Mouse (Mus musculus) heart, embryonic 15.5 days (tissue): Measurements from ENCODE around the gene Rad9a. TPM values are rescaled to one million over a fixed set of nuclear protein-coding genes. Genes with fewer than 3 reads are reported as not detected.

ENCODE experiments used
- ATAC-seq: fragments of 200-750 bp; cut with Nextera tagmentation; replicated peaks from 2 replicates; pipeline ENCODE4 v1.8.0; 2017; ENCODE audit warnings: low read depth, moderate TSS enrichment; ENCODE audit not compliant: insufficient number of reproducible peaks, insufficient read depth, low FRiP score
- H3K27ac ChIP-seq: fragments of 300-500 bp; sonication (generic); 2 replicates; pipeline ENCODE4 v1.5.1; 2015; ENCODE audit warnings: mild to moderate bottlenecking, inconsistent platforms
- H3K27me3 ChIP-seq: fragments of 300-500 bp; sonication (generic); 2 replicates; pipeline ENCODE4 v1.6.1; 2015; ENCODE audit warnings: inconsistent platforms
- H3K36me3 ChIP-seq: fragments of 300-500 bp; sonication (generic); 2 replicates; pipeline ENCODE4 v1.6.1; 2015; ENCODE audit warnings: mild to moderate bottlenecking, inconsistent platforms
- H3K4me1 ChIP-seq: fragments of 300-500 bp; sonication (generic); replicated peaks from 2 replicates; pipeline ENCODE4 v1.6.1; 2015; ENCODE audit warnings: inconsistent platforms
- H3K4me2 ChIP-seq: fragments of 300-500 bp; sonication (generic); 2 replicates; pipeline ENCODE4 v1.6.1; 2015; ENCODE audit warnings: inconsistent platforms, mild to moderate bottlenecking, moderate library complexity
- H3K4me3 ChIP-seq: fragments of 300-500 bp; sonication (generic); 2 replicates; pipeline ENCODE4 v1.5.1; 2015; ENCODE audit warnings: mild to moderate bottlenecking, inconsistent platforms
- H3K9ac ChIP-seq: fragments of 300-500 bp; sonication (generic); 2 replicates; pipeline ENCODE4 v1.6.1; 2015; ENCODE audit warnings: mild to moderate bottlenecking, inconsistent platforms
- H3K9me3 ChIP-seq: fragments of 300-500 bp; sonication (generic); replicated peaks from 2 replicates; pipeline ENCODE4 v1.6.1; 2016; ENCODE audit warnings: inconsistent platforms
- WGBS: fragments of 180-500 bp; shearing (Covaris S2); methylation state at CpG from one replicate; pipeline ENCODE4 v1.1.7; 2015; ENCODE audit warnings: mixed read lengths; 5-methylcytosine and 5-hydroxymethylcytosine counted together
- polyA plus RNA-seq: library from polyadenylated mRNA; unstranded; fragments of >200 nt; fragmentation: Nextera tagmentation; extraction: Ambion mirVana; gene quantifications from 2 replicates; pipeline ENCODE4 v1.2.1, GENCODE M21; 2015

The Rad9a gene
- polyA plus RNA-seq, 1 experiment from 2014 or later: 17.3 TPM

DNA sequence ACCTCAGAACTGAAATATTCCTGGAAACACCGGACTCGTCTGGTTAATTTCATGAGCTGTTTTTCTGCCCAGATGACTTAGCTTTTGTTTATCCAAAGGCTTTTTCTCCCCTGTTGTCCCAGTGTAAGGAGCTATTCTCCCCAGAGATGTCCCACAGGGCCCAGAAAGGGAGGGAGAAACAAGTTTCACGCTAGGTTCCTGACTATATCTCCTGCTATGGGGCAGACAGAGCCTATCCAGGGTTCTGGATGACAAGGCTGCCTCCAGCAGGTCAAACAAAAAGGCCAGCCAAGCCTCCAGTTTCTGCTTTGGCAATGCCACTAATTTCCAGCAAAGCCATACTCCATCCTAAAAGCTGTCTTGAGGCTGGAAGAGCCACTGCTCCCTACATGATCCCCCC lies 16.4 kb upstream of the Rad9a start:
- H3K4me2 ChIP-seq: no peak overlapping the region
- no peaks in the 10 kb centered on the region for H3K9me3 ChIP-seq
- H3K4me1 ChIP-seq: peaks cover 71% of the 10 kb centered on the region
- ATAC-seq: no peak
- H3K9ac ChIP-seq: no peak overlapping the region
- no peaks in the 10 kb centered on the region for H3K36me3 ChIP-seq
- no peak overlapping the region for H3K27ac ChIP-seq
- H3K27me3 ChIP-seq: peaks cover 64% of the 10 kb centered on the region
- 48% methylated on average over 3 of the region's 3 CpGs for WGBS
- H3K4me3 ChIP-seq: no peak overlapping the region

DNA sequence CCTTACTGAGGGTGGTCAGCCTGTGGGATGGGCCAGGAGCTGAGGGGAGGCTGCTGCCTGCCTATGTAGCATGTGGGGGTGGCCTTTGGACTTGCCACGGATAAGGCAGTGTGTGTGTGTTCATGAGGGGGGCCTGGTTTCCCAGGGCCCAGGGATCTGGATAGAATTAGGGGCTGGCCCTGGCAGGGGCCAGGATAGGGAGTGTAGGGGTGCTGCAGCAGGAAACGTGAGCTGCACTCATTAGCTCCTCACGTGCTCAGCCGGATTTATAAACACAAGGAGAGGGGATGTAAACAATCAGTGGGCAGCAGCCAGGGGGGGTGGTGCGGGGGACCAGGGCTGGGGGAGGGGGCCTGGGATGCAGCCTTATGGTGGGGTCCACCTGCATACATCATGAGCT lies 15.7 kb upstream of the Rad9a start:
- Histone ChIP-seq H3K36me3 (no peaks in the 10 kb centered on the region), H3K9ac (no peak overlapping the region), H3K27me3 (peaks cover 63% of the 10 kb centered on the region), H3K4me3 (no peak overlapping the region), H3K27ac (no peak overlapping the region), H3K4me1 (peaks cover 70% of the 10 kb centered on the region), H3K4me2 (no peak overlapping the region; the same call in 1 of the 2 replicates), H3K9me3 (no peaks in the 10 kb centered on the region)
- no peak for ATAC-seq
- 23% methylated on average over 5 of the region's 5 CpGs for WGBS

DNA sequence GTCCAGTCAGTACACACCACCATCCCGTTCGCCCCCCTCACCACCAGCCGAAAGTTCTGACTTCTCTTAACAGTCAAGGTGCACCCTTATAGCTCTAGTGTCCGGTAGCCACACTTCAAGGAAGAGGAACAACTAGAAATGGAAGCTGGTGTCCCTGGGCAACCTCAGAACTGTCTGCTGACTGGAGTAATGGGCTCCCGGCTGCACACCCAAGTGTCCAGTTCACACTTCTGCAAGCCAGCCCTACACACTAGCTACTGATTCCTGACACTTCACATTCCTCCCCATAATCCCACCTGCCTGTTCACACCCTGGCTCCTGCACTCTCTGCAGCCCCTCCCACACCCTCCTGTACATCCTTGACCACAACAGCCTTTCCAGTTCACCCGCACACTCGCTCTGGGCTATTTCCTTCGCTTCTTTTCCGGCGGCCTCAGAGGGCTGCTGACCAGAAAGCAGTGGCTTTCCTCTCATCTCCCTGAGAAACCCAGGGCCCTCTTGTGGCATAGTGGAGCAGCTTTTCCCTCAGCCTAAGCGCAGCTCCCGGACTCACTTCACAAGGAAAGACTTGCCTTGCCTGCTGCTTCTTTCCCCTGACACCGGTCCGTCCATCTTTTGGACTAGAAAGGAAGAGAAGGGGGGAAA lies 14.7 kb upstream of the Rad9a start:
- 18% methylated on average over 14 of the region's 14 CpGs for WGBS
- ATAC-seq: no peak
- peak overlapping the region; percentile 16 for H3K9ac ChIP-seq
- H3K4me1 ChIP-seq: peaks cover 60% of the 10 kb centered on the region
- H3K4me3 ChIP-seq: peak overlapping the region; percentile 69
- peak overlapping the region; percentile 98 for H3K4me2 ChIP-seq
- H3K27me3 ChIP-seq: peaks cover 63% of the 10 kb centered on the region
- no peaks in the 10 kb centered on the region for H3K9me3 ChIP-seq
- peak overlapping the region; percentile 50; the same call in 1 of the 2 replicates for H3K27ac ChIP-seq
- no peaks in the 10 kb centered on the region for H3K36me3 ChIP-seq

DNA sequence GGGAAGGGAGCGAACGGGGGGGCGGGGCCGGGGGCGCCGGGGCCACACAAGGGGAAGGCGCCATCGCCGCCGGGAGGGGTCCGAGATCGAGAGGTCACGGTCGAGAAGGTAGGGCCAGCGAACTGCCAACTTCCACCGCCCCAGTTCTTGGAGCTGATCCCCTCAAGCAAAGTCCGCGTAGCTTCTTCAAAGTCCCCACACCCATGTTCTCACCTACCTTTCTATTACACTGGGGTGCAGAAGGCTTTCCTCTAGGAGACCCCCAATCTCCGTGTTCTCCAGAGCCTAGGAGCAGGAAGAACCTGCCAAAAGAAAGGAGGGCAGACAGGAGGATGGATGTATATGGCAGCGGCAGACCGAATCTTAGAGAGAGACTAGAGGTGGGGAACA lies 14.0 kb upstream of the Rad9a start:
- Histone ChIP-seq H3K27ac (peak overlapping the region; percentile 74), H3K4me1 (peaks cover 53% of the 10 kb centered on the region), H3K27me3 (peaks cover 67% of the 10 kb centered on the region), H3K4me2 (peak overlapping the region; percentile 98), H3K9me3 (no peaks in the 10 kb centered on the region), H3K36me3 (no peaks in the 10 kb centered on the region), H3K4me3 (peak overlapping the region; percentile 69), H3K9ac (peak overlapping the region; percentile 77)
- ATAC-seq: no peak
- 3% methylated on average over 19 of the region's 21 CpGs for WGBS

DNA sequence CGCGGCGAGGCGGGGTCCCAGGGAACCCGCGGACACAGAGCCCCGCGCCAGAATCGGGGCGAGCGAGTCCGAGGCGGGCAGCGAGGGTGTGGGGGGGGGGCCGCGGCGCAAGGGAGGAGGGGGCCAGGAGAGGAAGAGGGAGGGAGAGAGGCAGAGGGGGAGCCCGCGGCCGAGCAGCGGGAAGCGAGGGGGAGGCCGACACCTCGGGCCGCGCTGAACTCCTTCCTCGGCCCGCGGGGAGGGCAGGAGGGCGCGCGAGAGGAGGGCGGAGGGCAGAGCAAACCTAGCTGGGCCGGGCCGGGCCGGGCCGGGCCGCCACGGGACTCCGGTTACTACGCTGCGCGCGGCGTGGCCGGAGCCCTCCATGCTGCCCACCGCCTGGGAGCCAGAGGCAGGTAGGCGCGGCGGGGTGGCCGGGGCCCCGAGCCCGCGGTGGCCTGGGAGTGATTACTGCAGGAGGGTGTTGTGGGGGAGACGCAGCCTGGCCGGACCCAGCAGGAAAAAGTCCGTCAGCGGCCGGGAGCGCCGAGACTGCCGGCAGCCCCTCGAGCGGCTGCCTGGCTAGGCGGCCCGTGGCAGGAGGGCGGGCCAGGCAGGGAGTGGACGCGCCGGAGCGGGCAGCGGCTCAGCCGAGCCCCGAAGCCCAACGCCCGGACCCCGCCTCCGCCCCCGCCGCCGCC lies 13.4 kb upstream of the Rad9a start:
- Histone ChIP-seq H3K27ac (peak overlapping the region; percentile 74), H3K9me3 (no peaks in the 10 kb centered on the region), H3K27me3 (peaks cover 64% of the 10 kb centered on the region), H3K4me2 (peak overlapping the region; percentile 98), H3K9ac (peak overlapping the region; percentile 77), H3K36me3 (no peaks in the 10 kb centered on the region), H3K4me3 (peak overlapping the region; percentile 69), H3K4me1 (peaks cover 48% of the 10 kb centered on the region)
- ATAC-seq: peak; percentile 47
- WGBS: under 1% methylated on average over 64 of the region's 81 CpGs

DNA sequence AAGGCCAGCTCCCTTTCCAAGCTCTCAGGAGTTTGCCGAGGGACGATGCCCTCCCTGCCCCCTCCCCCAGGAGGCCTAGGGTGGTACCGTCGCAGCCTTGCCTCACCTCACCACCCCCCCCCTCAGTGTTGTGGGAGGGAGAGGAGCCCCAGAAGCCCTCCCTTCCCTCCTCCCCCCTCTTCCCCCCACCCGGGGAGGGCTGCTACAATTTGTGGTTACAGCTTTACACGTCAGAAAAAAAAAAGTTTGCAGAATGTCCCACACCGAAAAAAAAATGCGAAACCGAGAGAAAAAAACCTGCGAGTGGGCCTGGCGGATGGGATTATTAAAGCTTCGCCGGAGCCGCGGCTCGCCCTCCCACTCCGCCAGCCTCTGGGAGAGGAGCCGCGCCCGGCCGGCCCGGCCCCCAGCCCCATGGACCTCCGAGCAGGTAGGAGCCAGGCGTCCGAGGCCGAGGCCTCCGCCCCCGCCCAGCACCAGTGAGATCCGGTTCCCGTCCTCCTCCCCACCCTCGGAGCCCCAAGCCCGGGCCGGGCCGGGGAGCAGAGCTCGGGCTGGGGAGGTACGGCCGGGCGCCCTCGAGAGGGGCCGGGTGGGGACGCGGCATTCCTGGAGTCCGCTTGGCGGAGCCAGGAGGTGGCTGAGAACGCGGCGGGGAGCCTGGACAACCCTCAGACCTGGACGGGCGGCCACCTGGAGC lies 12.8 kb upstream of the Rad9a start, which contains the start of the genes Clcf1 and AC109138.7:
TSS of gene Clcf1 (plus strand) at position 168 of the 700 bp plus-strand sequence.
TSS of gene AC109138.7 (plus strand) at position 287 of the 700 bp plus-strand sequence.
- H3K4me1 ChIP-seq: peaks cover 44% of the 10 kb centered on the region
- peak within 1 kb of the TSS; percentile 98 for H3K4me2 ChIP-seq
- H3K4me3 ChIP-seq: peak within 1 kb of the TSS; percentile 69
- peak within 1 kb of the TSS; percentile 74 for H3K27ac ChIP-seq
- H3K9me3 ChIP-seq: no peaks in the 10 kb centered on the region
- H3K36me3 ChIP-seq: no peaks in the 10 kb centered on the region
- ATAC-seq: peak; percentile 43
- WGBS: under 1% methylated on average over 48 of the region's 49 CpGs
- H3K27me3 ChIP-seq: peaks cover 66% of the 10 kb centered on the region
- H3K9ac ChIP-seq: peak within 1 kb of the TSS; percentile 77

DNA sequence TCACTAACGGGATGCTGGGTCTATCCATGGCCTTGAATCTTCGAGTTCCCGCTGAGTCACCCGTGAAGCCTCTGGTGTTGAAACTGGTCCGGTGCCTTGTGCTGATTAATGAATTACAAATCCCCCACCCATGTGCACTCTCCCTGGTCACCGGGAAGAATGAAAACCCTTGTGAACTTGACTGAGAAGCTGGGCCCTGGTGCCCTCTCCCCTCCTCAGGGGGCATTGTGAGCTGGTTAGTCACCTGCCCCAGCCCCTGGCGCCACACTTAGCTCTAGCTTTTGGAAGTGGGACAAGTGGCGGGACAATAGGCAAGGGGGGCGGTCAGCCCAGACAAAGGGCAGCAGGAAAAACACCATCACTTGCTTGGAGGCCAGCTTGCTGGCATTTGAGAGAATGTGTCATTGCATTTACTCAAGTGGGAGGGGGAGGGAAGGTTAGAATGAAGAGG lies 12.1 kb upstream of the Rad9a start:
- peak overlapping the region; percentile 74; the same call in 1 of the 2 replicates for H3K27ac ChIP-seq
- 0 out of 2 replicates have a peak overlapping the region, but pooled peaks have one; percentile 77 for H3K9ac ChIP-seq
- peaks cover 44% of the 10 kb centered on the region for H3K4me1 ChIP-seq
- ATAC-seq: no peak
- no peaks in the 10 kb centered on the region for H3K9me3 ChIP-seq
- 14% methylated on average over 9 of the region's 9 CpGs for WGBS
- H3K4me2 ChIP-seq: peak overlapping the region; percentile 98
- H3K27me3 ChIP-seq: peaks cover 71% of the 10 kb centered on the region
- peak overlapping the region; percentile 69 for H3K4me3 ChIP-seq
- H3K36me3 ChIP-seq: no peaks in the 10 kb centered on the region

DNA sequence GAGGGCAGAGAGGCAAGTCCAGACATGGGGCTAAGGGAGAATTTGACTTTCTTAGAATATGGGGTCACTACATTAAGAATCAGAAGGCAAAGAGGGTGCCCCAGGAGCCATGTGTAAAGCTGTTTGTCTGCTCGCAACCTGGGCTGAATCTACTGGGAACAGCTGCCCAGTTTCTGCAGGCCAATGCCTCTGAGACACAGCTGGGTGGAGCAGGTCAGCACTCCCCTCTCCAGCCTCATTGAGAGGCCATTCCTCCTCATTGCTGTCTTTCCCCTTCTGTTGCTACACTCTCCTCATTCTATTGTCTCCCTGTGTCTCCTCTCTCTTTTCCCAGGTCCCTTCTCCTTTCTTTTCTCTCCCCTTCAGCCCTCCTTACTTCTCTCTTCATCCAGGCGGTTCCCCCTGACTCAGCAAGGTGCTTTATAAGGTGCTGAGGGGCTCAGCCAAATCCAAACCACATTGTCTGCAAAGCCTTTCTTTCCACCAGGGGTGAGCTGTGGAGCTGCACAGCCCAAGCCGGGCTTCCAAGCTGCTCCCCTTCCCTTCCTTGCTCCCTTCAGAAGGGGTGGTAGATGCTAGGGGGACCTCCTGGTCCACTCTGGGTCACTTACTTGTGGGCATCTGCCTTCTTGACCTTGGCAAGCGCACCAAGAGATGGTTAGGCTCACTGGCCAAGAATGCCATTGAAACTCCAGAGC lies 10.6 kb upstream of the Rad9a start:
- H3K36me3 ChIP-seq: no peaks in the 10 kb centered on the region
- H3K4me1 ChIP-seq: peaks cover 40% of the 10 kb centered on the region
- no peak for ATAC-seq
- H3K27ac ChIP-seq: no peak overlapping the region
- no peak overlapping the region for H3K9ac ChIP-seq
- H3K27me3 ChIP-seq: peaks cover 67% of the 10 kb centered on the region
- H3K4me3 ChIP-seq: no peak overlapping the region
- 32% methylated on average over 4 of the region's 4 CpGs for WGBS
- H3K4me2 ChIP-seq: no peak overlapping the region
- H3K9me3 ChIP-seq: no peaks in the 10 kb centered on the region

DNA sequence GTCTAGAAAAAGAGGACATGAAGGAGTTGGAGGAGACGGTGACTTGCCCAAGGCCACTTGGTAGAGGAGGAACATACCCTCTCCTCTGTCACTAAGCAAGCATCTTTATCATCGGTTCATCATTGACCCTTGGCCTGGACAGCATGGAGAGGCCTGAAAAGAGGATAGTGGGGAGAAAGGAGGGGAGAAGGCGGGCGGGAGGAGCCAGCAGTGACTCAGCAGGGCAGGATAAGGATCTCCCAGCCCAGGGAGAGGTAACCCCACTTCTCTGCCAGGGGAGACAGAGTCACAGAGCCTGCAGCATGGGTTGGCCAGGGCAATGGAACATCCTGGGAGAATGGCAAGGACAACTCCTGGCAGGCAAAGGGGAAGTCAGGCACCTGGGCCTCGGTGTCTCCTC lies 7.1 kb upstream of the Rad9a start:
- H3K36me3 ChIP-seq: no peaks in the 10 kb centered on the region
- ATAC-seq: no peak
- peaks cover 8% of the 10 kb centered on the region for H3K4me1 ChIP-seq
- no peaks in the 10 kb centered on the region for H3K9me3 ChIP-seq
- no peak overlapping the region for H3K4me3 ChIP-seq
- peaks cover 50% of the 10 kb centered on the region for H3K27me3 ChIP-seq
- no peak overlapping the region for H3K27ac ChIP-seq
- H3K4me2 ChIP-seq: no peak overlapping the region
- H3K9ac ChIP-seq: no peak overlapping the region
- WGBS: 83% methylated on average over 5 of the region's 5 CpGs

DNA sequence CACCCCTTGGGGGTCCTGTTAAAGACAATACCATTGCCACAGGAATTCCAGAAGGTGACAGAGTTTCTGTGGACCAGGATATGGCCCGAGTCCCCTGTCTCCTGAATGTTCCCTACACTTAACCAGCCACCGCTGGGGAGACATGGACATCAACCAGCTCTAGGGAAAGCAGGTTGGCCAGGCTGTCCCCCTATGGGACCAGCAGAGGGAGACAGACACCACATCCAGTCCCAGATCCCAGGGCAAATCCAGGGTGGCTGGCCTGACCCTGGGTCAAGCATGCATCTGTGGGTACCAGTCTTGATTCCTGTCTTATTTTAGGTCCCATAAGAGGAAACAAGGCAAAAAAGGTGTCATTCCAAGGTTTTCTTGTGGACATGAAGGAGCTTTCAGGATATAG lies 5.5 kb upstream of the Rad9a start:
- Histone ChIP-seq H3K9me3 (no peaks in the 10 kb centered on the region), H3K4me2 (no peak overlapping the region), H3K4me3 (no peak overlapping the region), H3K36me3 (no peaks in the 10 kb centered on the region), H3K27me3 (peaks cover 36% of the 10 kb centered on the region), H3K27ac (no peak overlapping the region), H3K9ac (no peak overlapping the region), H3K4me1 (peaks cover 8% of the 10 kb centered on the region)
- 0 out of 2 replicates have a peak, but pooled peaks have one; percentile 58 for ATAC-seq
- 4% methylated on average over 2 of the region's 2 CpGs for WGBS

DNA sequence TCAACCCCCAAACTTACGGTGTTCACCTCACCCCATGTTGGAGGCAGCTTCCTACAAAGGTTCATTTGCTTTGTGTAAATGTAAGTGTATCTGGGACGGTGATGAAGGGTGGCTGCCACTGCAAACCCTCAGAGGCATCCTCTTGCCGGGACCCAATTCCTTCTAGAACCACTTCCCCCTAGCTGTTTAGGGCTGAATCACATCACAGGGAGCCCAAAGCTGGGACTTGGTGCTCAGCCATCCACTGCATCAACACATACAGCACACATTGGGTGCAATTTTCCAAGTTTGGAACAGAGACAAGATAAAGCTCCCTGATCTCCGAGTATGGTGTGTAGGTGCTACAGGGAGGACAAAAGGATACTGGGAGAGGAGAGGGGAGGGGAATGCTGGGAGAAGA lies 3.4 kb upstream of the Rad9a start:
- no peak for ATAC-seq
- Histone ChIP-seq H3K4me1 (peaks cover 22% of the 10 kb centered on the region), H3K4me3 (no peak overlapping the region), H3K27me3 (peaks cover 23% of the 10 kb centered on the region), H3K4me2 (no peak overlapping the region), H3K27ac (no peak overlapping the region), H3K36me3 (no peaks in the 10 kb centered on the region), H3K9ac (no peak overlapping the region), H3K9me3 (no peaks in the 10 kb centered on the region)
- WGBS: 55% methylated on average over 4 of the region's 4 CpGs
